Mouse (Mus musculus) liver, adult 2 months (tissue): Measurements from ENCODE around the gene Abi3.

Source experiments
- CTCF ChIP-seq: fragments of 200-500 bp; IDR thresholded peaks from 2 replicates; pipeline ENCODE4 v1.5.1; 2011; ENCODE audit warnings: low read depth, low read length, control low read depth
- POLR2A ChIP-seq: fragments of 200-500 bp; IDR thresholded peaks from 2 replicates; pipeline ENCODE4 v1.6.1; 2011; ENCODE audit warnings: low read length, control low read depth; ENCODE audit not compliant: insufficient read depth; ENCODE audit errors: extremely low read depth

DNA sequence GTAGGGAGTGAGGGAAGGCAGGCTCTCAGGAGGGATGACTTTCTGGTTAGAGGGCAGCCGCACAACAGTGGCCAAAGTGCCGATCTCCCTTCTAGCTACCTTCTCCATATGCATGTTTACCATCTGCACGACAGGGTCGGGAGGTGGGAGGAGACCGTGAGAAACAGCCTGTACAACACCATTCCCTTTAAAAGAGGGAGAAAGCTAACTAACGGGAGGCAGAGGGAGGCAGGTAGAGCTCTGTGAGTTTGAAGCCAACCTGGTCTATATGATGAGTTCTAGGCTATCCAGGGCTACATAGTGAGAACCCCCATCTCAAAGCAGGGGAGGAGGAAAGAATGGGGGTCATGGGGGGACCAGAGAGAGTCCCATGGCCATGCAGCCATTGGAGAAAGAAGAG is 6.4 kb downstream of the Abi3 start:
- TF ChIP-seq CTCF = no peak
- TF ChIP-seq POLR2A = no peak
